Mouse (Mus musculus): Measurements from ENCODE around the gene Slc17a1. TPM values are rescaled to one million over a fixed set of nuclear protein-coding genes. Genes with fewer than 3 reads are reported as not detected.

Slc17a1 gene
- total RNA-seq, 2 experiments from 2014 or later = not detected

DNA sequence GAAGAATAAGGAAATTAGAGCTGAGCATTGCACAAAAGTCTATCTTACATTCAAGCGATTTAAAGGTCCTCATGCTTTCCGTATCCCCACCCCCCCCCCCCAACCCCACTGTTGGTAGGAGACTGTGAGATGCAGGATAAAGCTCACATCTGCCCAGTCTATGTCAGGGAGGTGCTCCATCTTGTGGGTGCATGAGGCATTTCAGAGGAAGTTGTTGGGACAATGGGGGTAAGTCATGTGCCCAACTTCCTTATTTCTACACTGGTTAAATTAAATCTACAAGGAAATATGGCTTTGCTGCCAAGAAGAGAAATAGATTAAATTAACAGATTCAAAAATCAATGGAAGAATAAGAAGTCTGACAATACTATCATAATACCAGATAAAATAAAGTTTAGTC, 18.0 kb downstream of the Slc17a1 start:
- intact Hi-C loops (cut with DNase I) = loop anchor here (5.0 kb wide), 1 partner anchor 93 kb away; no protein-coding TSS in a partner anchor
- no peak for DNase-seq (ENCODE audit: low spot score in 2 of 2)

GRCm38 (mm10) chr13:23887026-23887725, 19.6 kb downstream of the Slc17a1 start:
- intact Hi-C loops (cut with DNase I) = loop anchor here (5.0 kb wide), 1 partner anchor 95 kb away; no protein-coding TSS in a partner anchor
- DNase-seq (ENCODE audit: low spot score in 2 of 2) = no peak

DNA sequence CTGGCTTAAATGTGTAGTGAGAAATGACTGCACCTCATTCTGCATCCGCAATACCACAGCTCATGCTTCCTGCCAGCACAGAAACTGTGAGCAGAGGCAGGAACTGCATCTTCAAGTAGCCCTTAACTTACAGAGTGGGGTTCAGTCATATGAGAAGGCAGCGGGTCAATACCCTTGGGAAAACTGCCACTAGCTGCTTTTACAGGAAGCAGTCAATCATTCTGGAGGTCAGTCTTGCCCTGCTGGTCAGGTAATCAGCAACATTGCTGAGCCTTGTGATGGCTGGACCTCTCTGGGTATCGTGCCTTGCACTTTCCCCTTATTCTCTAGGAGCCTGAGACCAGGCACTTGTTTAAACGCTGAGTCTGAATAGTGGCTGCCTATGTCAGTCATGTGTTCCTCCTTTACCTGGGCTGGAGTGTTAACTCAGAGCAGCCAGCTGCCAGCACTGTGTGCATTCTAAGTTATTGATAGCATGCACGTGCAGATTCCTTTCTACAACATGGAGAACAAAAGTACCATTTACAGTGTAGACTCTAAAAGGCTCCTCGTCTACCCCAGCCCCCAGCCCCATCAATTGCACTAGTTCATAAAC, 21.6 kb downstream of the Slc17a1 start:
- no peak for DNase-seq (ENCODE audit: low spot score in 2 of 2)
- intact Hi-C loops (cut with DNase I) = loop anchor here (5.0 kb wide), 1 partner anchor 97 kb away; no protein-coding TSS in a partner anchor

GRCm38 (mm10) chr13:23892592-23893268, 25.2 kb downstream of the Slc17a1 start:
- intact Hi-C loops (cut with DNase I) = no loop called here
- DNase-seq (ENCODE audit: low spot score in 2 of 2) = no peak

DNA sequence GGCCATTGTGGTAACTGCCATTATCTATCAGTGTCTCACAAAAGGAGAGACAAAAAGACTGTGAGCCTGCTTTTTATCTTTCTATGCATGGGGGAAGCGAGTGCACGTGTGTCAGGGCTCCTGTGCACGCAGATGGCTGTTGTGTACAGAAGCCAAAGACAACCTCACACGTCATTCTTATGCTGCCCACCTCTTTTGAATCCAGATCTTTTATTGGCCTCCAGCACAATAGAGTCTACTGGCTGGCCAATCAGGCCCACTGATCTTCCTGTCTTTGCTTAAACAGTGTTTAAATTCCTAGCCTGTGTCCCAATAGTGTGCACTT, 25.7 kb downstream of the Slc17a1 start:
- intact Hi-C loops (cut with DNase I) = no loop called here
- no peak for DNase-seq (ENCODE audit: low spot score in 2 of 2)

GRCm38 (mm10) chr13:23898242-23898641, 30.7 kb downstream of the Slc17a1 start:
- no peak for DNase-seq (ENCODE audit: low spot score in 2 of 2)
- intact Hi-C loops (cut with DNase I) = no loop called here

DNA sequence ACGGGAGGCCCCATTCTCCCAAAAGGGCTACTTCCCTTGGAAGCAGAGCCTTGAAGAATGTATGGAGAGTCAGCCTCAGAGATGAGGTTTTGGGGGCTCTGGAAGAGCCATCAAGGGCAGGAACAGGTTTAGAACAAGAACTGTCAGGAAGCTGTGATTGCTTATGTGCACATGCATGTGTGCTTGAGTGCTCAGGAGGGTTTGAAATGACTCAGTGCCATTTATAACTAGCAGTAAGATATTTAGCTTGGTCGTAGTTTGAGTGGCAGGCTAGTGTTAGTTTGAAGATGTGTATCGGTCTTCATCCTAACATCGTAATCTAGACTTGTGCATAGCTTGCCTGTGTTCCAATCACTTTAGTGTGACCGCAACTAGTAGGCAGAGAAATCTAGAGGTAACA, 39.4 kb downstream of the Slc17a1 start:
- intact Hi-C loops (cut with DNase I) = no loop called here
- DNase-seq (ENCODE audit: low spot score in 2 of 2) = no peak

GRCm38 (mm10) chr13:23910121-23910520, 42.6 kb downstream of the Slc17a1 start:
- DNase-seq (ENCODE audit: low spot score in 2 of 2) = no peak
- intact Hi-C loops (cut with DNase I) = no loop called here

DNA sequence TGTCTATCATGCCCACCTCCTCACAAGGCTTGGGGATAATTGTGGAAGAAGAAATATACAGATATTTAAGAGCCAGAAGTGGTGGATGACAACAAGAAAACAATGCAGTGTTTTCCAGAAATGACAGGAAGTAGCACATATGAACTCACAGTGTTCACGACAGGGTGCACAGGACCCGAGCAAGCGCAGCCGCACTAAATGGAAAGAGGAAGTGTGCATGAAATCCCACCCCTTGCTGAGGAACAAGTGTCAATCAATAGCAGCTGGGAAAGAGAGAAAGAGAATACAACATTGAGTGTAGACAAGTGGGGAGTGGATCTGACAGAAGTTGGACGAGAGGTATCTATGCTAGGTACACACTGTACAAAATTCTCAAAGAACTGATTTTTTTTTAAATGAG, 43.8 kb downstream of the Slc17a1 start:
- DNase-seq (ENCODE audit: low spot score in 2 of 2) = no peak
- intact Hi-C loops (cut with DNase I) = no loop called here

DNA sequence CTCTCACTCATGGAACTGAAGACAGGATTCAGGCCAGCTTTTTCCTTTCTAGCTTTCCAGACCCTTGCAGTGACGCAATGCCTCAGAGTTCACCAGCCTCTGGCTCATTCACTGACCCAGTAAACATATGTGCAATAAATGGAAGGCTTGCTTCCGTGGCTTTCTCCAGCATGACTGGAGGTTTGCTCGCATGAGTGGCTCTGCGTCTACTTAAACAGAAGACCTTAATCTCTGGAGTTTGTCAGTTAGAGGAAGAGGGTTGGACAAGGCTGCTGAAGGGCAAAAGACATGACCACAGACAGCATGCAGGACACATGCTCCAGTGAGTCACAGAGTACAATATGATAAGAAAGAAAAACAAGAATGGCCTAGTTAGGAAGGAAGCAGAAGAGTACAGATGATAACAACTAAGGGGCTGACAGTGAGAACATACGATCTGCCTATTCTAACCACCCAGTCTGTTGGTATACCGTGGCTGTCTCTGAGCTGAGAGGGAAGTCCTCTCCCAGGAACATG, 46.3 kb downstream of the Slc17a1 start:
- DNase-seq (ENCODE audit: low spot score in 2 of 2) = no peak
- intact Hi-C loops (cut with DNase I) = no loop called here

DNA sequence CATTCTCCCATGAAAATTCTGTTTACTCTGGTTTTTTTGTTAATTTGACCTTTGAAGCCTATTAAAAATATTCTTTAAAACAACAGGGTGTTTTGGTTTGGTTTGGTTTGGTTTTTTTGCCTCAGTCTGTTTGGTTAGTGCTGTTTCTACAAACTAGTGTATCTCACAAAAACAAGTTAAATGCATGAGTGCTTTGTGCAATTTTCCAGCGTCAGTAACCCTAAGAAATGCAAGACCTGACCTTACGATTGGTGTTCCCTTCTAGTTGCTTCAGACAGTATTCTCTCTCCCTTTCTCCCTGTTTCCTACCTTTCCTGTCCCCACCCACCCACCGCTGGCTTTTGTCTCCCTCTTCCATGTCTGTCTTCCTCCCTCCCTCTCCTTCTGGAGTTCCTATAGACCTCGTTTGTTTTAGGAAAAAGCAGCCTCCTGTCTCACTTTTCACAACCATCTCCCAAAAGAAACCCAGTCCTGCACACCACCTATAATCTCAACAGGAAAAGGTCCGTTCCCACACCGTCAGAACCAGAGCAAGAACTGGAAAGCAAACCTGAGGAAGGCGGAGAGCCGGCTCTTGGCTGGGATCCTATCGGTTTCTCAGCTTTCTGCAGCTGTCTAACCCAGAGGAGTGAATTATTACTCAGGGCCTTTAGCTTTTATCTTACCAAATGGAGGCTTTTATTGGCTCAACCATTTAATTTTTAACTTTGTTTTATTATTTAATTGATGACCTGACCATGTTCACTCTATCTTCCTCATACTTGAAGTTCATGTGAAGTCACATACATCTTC, 47.0 kb downstream of the Slc17a1 start, which contains the start of gene Slc17a4:
Gene Slc17a4 (minus strand): TSS at position 634 of the 792 bp plus-strand sequence.
- DNase-seq (ENCODE audit: low spot score in 2 of 2) = no peak
- intact Hi-C loops (cut with DNase I) = no loop called here

DNA sequence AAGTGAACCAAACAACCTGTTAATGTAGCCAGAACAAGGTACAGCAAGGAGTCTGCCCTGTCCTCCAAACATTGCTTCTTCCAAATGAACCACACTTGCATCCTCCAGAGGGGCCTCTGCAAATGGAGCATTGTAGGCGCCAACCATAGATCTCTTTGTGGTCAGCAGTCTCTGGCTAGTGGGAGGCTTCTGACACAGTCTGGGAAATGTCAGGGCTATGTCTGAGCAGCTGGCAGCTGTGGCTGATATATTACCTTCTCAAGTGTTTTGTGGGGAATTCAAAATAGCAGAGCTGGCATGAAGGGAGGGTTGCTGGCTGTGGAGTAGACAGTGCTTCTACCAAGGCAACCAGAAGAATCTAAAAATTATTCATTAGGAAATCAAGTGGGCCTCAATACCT, 48.6 kb downstream of the Slc17a1 start:
- DNase-seq (ENCODE audit: low spot score in 2 of 2) = no peak
- intact Hi-C loops (cut with DNase I) = no loop called here

GRCm38 (mm10) chr13:23917674-23918073, 50.1 kb downstream of the Slc17a1 start:
- no peak for DNase-seq (ENCODE audit: low spot score in 2 of 2)
- intact Hi-C loops (cut with DNase I) = no loop called here

GRCm38 (mm10) chr13:23925792-23926191, 58.2 kb downstream of the Slc17a1 start:
- intact Hi-C loops (cut with DNase I) = no loop called here
- DNase-seq (ENCODE audit: low spot score in 2 of 2) = no peak

- no peak for DNase-seq (ENCODE audit: low spot score in 2 of 2)
- intact Hi-C loops (cut with DNase I) = no loop called here
These were observed 61.1 kb downstream of the Slc17a1 start for GRCm38 (mm10) chr13:23928637-23929036.

GRCm38 (mm10) chr13:23930461-23930860, 62.9 kb downstream of the Slc17a1 start:
- DNase-seq (ENCODE audit: low spot score in 2 of 2) = no peak
- intact Hi-C loops (cut with DNase I) = no loop called here

GRCm38 (mm10) chr13:23930904-23931303, 63.4 kb downstream of the Slc17a1 start:
- no peak for DNase-seq (ENCODE audit: low spot score in 2 of 2)
- intact Hi-C loops (cut with DNase I) = no loop called here

DNA sequence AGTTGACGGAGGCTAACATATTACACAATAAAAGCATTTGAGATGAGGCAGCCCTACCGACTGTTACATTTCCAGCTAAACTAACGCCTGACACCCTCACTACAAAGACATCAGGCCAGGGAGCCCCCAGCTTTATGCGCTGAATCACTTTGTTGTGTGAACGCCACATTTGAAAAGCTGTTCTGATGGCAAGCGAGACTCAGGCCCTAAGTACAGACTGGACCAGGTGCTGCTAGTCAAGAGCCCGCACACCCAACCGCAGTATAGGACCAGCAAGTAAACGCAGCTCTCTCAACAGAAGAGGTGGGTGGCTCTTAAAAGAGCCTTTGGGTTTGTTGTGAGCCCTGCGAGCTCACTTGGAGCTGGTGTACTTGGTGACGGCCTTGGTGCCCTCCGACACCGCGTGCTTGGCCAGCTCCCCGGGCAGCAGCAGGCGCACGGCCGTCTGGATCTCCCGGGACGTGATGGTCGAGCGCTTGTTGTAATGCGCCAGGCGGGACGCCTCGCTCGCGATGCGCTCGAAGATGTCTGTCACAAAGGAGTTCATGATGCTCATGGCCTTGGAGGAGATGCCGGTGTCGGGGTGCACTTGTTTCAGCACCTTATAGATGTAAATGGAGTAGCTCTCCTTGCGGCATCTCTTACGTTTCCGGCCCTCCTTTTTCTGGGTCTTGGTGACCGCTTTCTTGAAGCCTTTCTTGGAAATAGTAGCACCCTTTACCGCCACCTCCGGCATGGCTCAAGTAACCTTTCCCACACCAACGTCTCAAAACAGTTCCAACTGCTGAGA, 66.1 kb downstream of the Slc17a1 start, which contains the start of gene Hist1h2ba:
Gene Hist1h2ba (minus strand): TSS at position 736 of the 790 bp plus-strand sequence.
- intact Hi-C loops (cut with DNase I) = no loop called here
- DNase-seq (ENCODE audit: low spot score in 2 of 2) = no peak

- intact Hi-C loops (cut with DNase I) = no loop called here
These were observed 66.6 kb downstream of the Slc17a1 start, which contains the start of gene Hist1h2aa for GRCm38 (mm10) chr13:23934211-23934520. Gene Hist1h2aa, plus strand, starts transcription at chr13:23934462.

More at GRCm38 (mm10) chr13:23934211-23934520, 66.6 kb downstream of the Slc17a1 start, which contains the start of gene Hist1h2aa:
- no peak for DNase-seq (ENCODE audit: low spot score in 2 of 2)

Measured in left cerebral cortex, postnatal 14 days (tissue).